Mouse (Mus musculus) limb, embryonic 14.5 days (tissue): ENCODE measurements at regions not wholly inside any gene's neighbourhood (a gene's known extent, or its start where the extent isn't known, plus 50 kb on each side); places are given as distances from the start of the nearest gene placed in this dataset.
"Not testable (repeated sequence)": the region's sequence is repeated elsewhere in the genome, so short reads cannot be mapped to it uniquely, and the experiment has no call there.

Source experiments
- ATAC-seq: fragments of 200-750 bp; cut with Nextera tagmentation; 2 replicates; pipeline ENCODE4 v1.8.0; 2017; ENCODE audit warnings: low read depth, moderate number of reproducible peaks, moderate TSS enrichment; ENCODE audit not compliant: low FRiP score
- DNase-seq: peaks from one replicate; pipeline ENCODE4 v3.0.0-alpha.2; 2015; ENCODE audit warnings: low spot score
- H3K27ac ChIP-seq: fragments of 300-500 bp; sonication (generic); replicated peaks from 2 replicates; pipeline ENCODE4 v1.5.1; 2014; ENCODE audit warnings: low read depth, mild to moderate bottlenecking, low read length, moderate library complexity, mixed read lengths
- H3K27me3 ChIP-seq: fragments of 300-500 bp; sonication (generic); 2 replicates; pipeline ENCODE4 v1.6.1; 2014; ENCODE audit warnings: low read length, mixed read lengths; ENCODE audit not compliant: control insufficient read depth, insufficient read depth
- H3K36me3 ChIP-seq: fragments of 300-500 bp; sonication (generic); 2 replicates; pipeline ENCODE4 v1.6.1; 2014; ENCODE audit warnings: mild to moderate bottlenecking, low read length, moderate library complexity, mixed read lengths; ENCODE audit not compliant: control insufficient read depth, insufficient read depth
- H3K4me1 ChIP-seq: fragments of 300-500 bp; sonication (generic); 2 replicates; pipeline ENCODE4 v1.6.1; 2014; ENCODE audit warnings: antibody characterized with exemption, low read length, mixed read lengths; ENCODE audit not compliant: control insufficient read depth, insufficient read depth
- H3K4me2 ChIP-seq: fragments of 300-500 bp; sonication (generic); replicated peaks from 2 replicates; pipeline ENCODE4 v1.6.1; 2014; ENCODE audit warnings: low read depth, mild to moderate bottlenecking, low read length, moderate library complexity; ENCODE audit not compliant: severe bottlenecking
- H3K4me3 ChIP-seq: fragments of 300-500 bp; sonication (generic); replicated peaks from 2 replicates; pipeline ENCODE4 v1.5.1; 2014; ENCODE audit warnings: low read length
- H3K9ac ChIP-seq: fragments of 300-500 bp; sonication (generic); 2 replicates; pipeline ENCODE4 v1.6.1; 2014; ENCODE audit warnings: mild to moderate bottlenecking, low read depth, low read length, moderate library complexity; ENCODE audit not compliant: severe bottlenecking
- H3K9me3 ChIP-seq: fragments of 300-500 bp; sonication (generic); 2 replicates; pipeline ENCODE4 v1.6.1; 2016; ENCODE audit warnings: low read length; ENCODE audit not compliant: control insufficient read depth
- POLR2A ChIP-seq: fragments of 200-500 bp; IDR thresholded peaks from 2 replicates; pipeline ENCODE4 v1.8.0; 2012; ENCODE audit warnings: inconsistent platforms, mild to moderate bottlenecking, moderate library complexity, borderline replicate concordance; ENCODE audit not compliant: insufficient read depth, insufficient read length; ENCODE audit errors: extremely low read depth
- WGBS: fragments of 180-500 bp; shearing (Covaris S2); extraction: QIAGEN DNeasy Blood & Tissue Kit; methylation state at CpG from one replicate; pipeline ENCODE4 v1.1.7; 2014; 5-methylcytosine and 5-hydroxymethylcytosine counted together

DNA sequence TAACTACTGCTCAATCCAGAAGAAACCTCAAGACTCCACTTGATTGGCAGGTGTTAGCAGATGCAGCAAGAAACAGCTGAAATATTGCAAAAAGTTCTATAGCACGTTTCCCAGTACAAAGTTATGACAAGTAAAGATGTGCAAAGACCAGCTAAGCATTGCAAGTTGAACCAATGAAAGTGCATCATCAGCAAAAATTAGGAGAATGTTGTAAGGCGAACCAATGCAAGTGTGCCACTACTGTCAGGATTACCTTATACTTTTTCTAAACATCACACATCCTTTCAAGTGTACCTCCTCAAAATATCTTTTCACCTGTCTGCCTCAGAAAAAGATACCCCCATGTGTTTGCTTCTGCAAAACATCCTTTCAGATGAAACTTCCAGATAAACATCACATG lies 244.7 kb downstream of the Slco6d1 start:
- H3K9me3 ChIP-seq = no peaks in the 10 kb centered on the region
- no peaks in the 10 kb centered on the region for H3K4me1 ChIP-seq
- no peaks in the 10 kb centered on the region for H3K36me3 ChIP-seq
- H3K27me3 ChIP-seq = no peaks in the 10 kb centered on the region
- DNase-seq (no peak), ATAC-seq (no peak)
- no peak overlapping the region for H3K4me3 ChIP-seq
- no peak overlapping the region for H3K4me2 ChIP-seq
- H3K27ac ChIP-seq = no peak overlapping the region
- H3K9ac ChIP-seq = no peak overlapping the region
- WGBS = 70% methylated on average over 2 of the region's 2 CpGs
- TF ChIP-seq POLR2A = no peak

- H3K27ac ChIP-seq, ATAC-seq, H3K9me3 ChIP-seq, H3K9ac ChIP-seq, H3K4me1 ChIP-seq, DNase-seq, H3K27me3 ChIP-seq, H3K4me3 ChIP-seq, H3K36me3 ChIP-seq, H3K4me2 ChIP-seq: not testable (repeated sequence)
- WGBS = 64% methylated on average over 2 of the region's 2 CpGs
Observed at GRCm38 (mm10) chr1:98667426-98667825, 246.5 kb downstream of the Slco6d1 start.

GRCm38 (mm10) chr1:98667887-98668286 lies 247.0 kb downstream of the Slco6d1 start:
- H3K4me3 ChIP-seq = no peak overlapping the region
- no peak overlapping the region for H3K27ac ChIP-seq
- H3K9me3 ChIP-seq = no peaks in the 10 kb centered on the region
- no peak for DNase-seq
- 45% methylated on average over 1 of the region's 1 CpGs for WGBS
- TF ChIP-seq POLR2A = no peak
- no peaks in the 10 kb centered on the region for H3K36me3 ChIP-seq
- no peaks in the 10 kb centered on the region for H3K4me1 ChIP-seq
- no peak overlapping the region for H3K4me2 ChIP-seq
- ATAC-seq = no peak
- no peak overlapping the region for H3K9ac ChIP-seq
- H3K27me3 ChIP-seq = no peaks in the 10 kb centered on the region

- H3K9me3 ChIP-seq = no peaks in the 10 kb centered on the region
- no peaks in the 10 kb centered on the region for H3K4me1 ChIP-seq
- no peak for TF ChIP-seq POLR2A
- H3K27ac ChIP-seq = no peak overlapping the region
- H3K9ac ChIP-seq = no peak overlapping the region
- ATAC-seq = no peak
- no peaks in the 10 kb centered on the region for H3K27me3 ChIP-seq
- DNase-seq = no peak
- H3K4me3 ChIP-seq = no peak overlapping the region
- H3K4me2 ChIP-seq = no peak overlapping the region
- WGBS = 67% methylated on average over 1 of the region's 2 CpGs
- H3K36me3 ChIP-seq = no peaks in the 10 kb centered on the region
Observed at GRCm38 (mm10) chr1:98668595-98668994, 247.7 kb downstream of the Slco6d1 start.

- no peaks in the 10 kb centered on the region for H3K9me3 ChIP-seq
- no peak overlapping the region for H3K4me2 ChIP-seq
- H3K36me3 ChIP-seq = no peaks in the 10 kb centered on the region
- 93% methylated on average over 3 of the region's 3 CpGs for WGBS
- no peak overlapping the region for H3K27ac ChIP-seq
- no peak for TF ChIP-seq POLR2A
- H3K9ac ChIP-seq = no peak overlapping the region
- H3K27me3 ChIP-seq = no peaks in the 10 kb centered on the region
- DNase-seq = no peak
- no peak for ATAC-seq
- H3K4me3 ChIP-seq = no peak overlapping the region
- no peaks in the 10 kb centered on the region for H3K4me1 ChIP-seq
Observed at GRCm38 (mm10) chr1:98678686-98679085, 257.8 kb downstream of the Slco6d1 start.

GRCm38 (mm10) chr1:98713809-98714208 lies 292.9 kb downstream of the Slco6d1 start:
- no peak for ATAC-seq

More at GRCm38 (mm10) chr1:98713809-98714208, 292.9 kb downstream of the Slco6d1 start:
- Histone ChIP-seq H3K4me3 (no peak overlapping the region), H3K27me3 (no peaks in the 10 kb centered on the region), H3K4me1 (no peaks in the 10 kb centered on the region), H3K36me3 (no peaks in the 10 kb centered on the region), H3K9me3 (no peaks in the 10 kb centered on the region), H3K4me2 (no peak overlapping the region), H3K9ac (no peak overlapping the region), H3K27ac (no peak overlapping the region)
- WGBS = 89% methylated on average over 2 of the region's 2 CpGs
- DNase-seq = no peak
- TF ChIP-seq POLR2A = no peak
